Mouse (Mus musculus) heart, adult 2 months (tissue): Measurements from ENCODE around the gene Alkbh8.
A peak's percentile ranks its signal among the peaks of the same experiment; 100 is the strongest.

Source experiments
- CTCF ChIP-seq: fragments of 200-600 bp; IDR thresholded peaks from 2 replicates; pipeline ENCODE4 v1.8.1; 2022; ENCODE audit warnings: antibody characterized with exemption, mild to moderate bottlenecking, moderate library complexity
- POLR2A ChIP-seq: fragments of 200-500 bp; IDR thresholded peaks from 2 replicates; pipeline ENCODE4 v1.6.1; 2011; ENCODE audit warnings: mild to moderate bottlenecking, low read depth, low read length, control low read depth; ENCODE audit not compliant: insufficient read depth

DNA sequence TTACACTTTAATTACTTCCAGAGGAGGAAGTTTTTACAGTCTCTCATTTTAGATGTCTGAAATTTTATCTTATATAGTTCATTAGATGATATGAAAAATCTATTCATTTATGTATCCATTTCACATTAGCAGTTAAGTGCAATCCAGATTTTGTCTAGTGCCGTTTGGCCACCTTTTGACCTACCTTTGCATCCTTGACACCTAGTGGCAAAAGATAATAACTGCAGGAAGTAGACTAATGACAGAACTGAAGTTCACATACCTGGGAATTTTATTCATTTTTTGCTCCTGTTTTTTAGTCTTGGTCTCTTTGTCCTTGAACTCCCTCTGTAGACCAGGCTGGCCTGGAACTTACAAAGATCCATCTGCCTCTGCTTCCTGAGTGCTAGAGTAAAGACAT is 15.1 kb downstream of the Alkbh8 start:
- TF ChIP-seq POLR2A (no peak), CTCF (peak; percentile 45)
